Mouse (Mus musculus) forebrain, embryonic 11.5 days (tissue): Measurements from ENCODE around the gene Nprl3. TPM values are rescaled to one million over a fixed set of nuclear protein-coding genes. Genes with fewer than 3 reads are reported as not detected.

Experiments
- ATAC-seq: fragments of 200-750 bp; cut with Nextera tagmentation; replicated peaks from 2 replicates; pipeline ENCODE4 v1.8.0; 2017; ENCODE audit warnings: moderate TSS enrichment; ENCODE audit not compliant: low FRiP score
- DNase-seq: peaks from one replicate; pipeline ENCODE4 v3.0.0-alpha.2; 2017; ENCODE audit warnings: low spot score
- H3K27ac ChIP-seq: fragments of 300-500 bp; sonication (generic); 2 replicates; pipeline ENCODE4 v1.5.1; 2014; ENCODE audit warnings: low read depth, low read length
- H3K27me3 ChIP-seq: fragments of 300-500 bp; sonication (generic); 2 replicates; pipeline ENCODE4 v1.6.1; 2014; ENCODE audit warnings: mild to moderate bottlenecking, low read length, mixed read lengths; ENCODE audit not compliant: control insufficient read depth, insufficient read depth
- H3K36me3 ChIP-seq: fragments of 300-500 bp; sonication (generic); 2 replicates; pipeline ENCODE4 v1.6.1; 2014; ENCODE audit warnings: mild to moderate bottlenecking, low read length, moderate library complexity, mixed read lengths; ENCODE audit not compliant: control insufficient read depth, insufficient read depth
- H3K4me1 ChIP-seq: fragments of 300-500 bp; sonication (generic); replicated peaks from 2 replicates; pipeline ENCODE4 v1.6.1; 2014; ENCODE audit warnings: low read length, mixed read lengths; ENCODE audit not compliant: control insufficient read depth, insufficient read depth
- H3K4me2 ChIP-seq: fragments of 300-500 bp; sonication (generic); 2 replicates; pipeline ENCODE4 v1.6.1; 2014; ENCODE audit warnings: low read depth, mild to moderate bottlenecking, low read length, moderate library complexity, mixed read lengths; ENCODE audit not compliant: severe bottlenecking
- H3K4me3 ChIP-seq: fragments of 300-500 bp; sonication (generic); 2 replicates; pipeline ENCODE4 v1.5.1; 2014; ENCODE audit warnings: low read depth, low read length
- H3K9ac ChIP-seq: fragments of 300-500 bp; sonication (generic); 2 replicates; pipeline ENCODE4 v1.6.1; 2014; ENCODE audit warnings: low read length
- H3K9me3 ChIP-seq: fragments of 300-500 bp; sonication (generic); 2 replicates; pipeline ENCODE4 v1.6.1; 2016; ENCODE audit warnings: low read length, mixed read lengths; ENCODE audit not compliant: control insufficient read depth
- WGBS: fragments of 180-500 bp; shearing (Covaris S2); extraction: QIAGEN DNeasy Blood & Tissue Kit; methylation state at CpG from one replicate; pipeline ENCODE4 v1.1.7; 2014; 5-methylcytosine and 5-hydroxymethylcytosine counted together
- polyA plus RNA-seq: library from polyadenylated mRNA; unstranded; fragments of >200 nt; fragmentation: Nextera tagmentation; extraction: Ambion mirVana; gene quantifications from 2 replicates; pipeline ENCODE4 v1.2.1, GENCODE M21; 2014

The Nprl3 gene
- polyA plus RNA-seq, 1 experiment from 2014 or later, result 44.5 TPM

DNA sequence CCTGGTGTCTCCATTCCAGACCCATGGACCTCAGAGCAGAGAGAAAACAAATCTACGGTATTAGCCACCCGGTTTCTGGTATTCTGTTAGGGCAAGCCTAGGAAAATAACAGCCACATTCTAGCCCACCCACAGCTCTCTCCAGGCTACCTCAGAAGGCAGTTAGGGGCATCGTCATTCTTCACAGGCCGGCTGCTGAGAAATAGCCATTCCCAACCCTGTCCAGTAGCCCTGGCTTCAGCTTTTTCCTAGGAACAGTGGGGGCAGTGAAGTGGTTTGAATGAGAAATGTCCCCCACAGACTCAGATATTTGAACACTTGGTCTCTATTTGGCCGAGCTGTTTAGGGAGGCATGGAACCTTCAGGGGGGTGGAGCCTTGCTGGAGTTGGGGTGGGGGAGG, 78.1 kb downstream of the Nprl3 start:
- Histone ChIP-seq H3K9ac (no peak overlapping the region), H3K27ac (no peak overlapping the region), H3K9me3 (no peaks in the 10 kb centered on the region), H3K4me2 (no peak overlapping the region), H3K4me3 (no peak overlapping the region), H3K4me1 (no peaks in the 10 kb centered on the region), H3K36me3 (no peaks in the 10 kb centered on the region), H3K27me3 (no peaks in the 10 kb centered on the region)
- WGBS, result 62% methylated on average over 5 of the region's 5 CpGs
- DNase-seq, result no peak
- ATAC-seq, result no peak

DNA sequence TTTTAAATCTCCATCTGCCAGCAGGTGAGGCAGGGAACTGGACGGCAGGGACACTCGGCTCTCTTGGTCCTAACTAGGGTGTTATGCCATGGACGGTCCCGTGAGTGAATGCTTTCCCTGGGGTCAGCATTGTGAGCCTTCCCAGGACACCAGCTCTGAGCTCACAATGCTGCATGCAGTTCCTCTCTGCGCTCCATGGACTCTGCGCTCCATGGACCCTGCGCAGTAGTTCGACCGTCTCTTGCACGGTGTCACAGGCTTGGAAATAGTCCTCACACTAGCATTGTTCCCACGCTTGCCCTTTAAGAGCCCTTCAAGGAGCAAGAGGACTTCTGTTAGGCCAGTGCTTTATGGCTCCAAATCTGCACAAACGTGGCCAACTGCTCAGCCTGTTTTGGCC, 78.6 kb downstream of the Nprl3 start:
- no peak overlapping the region for H3K27ac ChIP-seq
- H3K4me3 ChIP-seq, result no peak overlapping the region
- H3K9ac ChIP-seq, result no peak overlapping the region
- DNase-seq (no peak), ATAC-seq (no peak)
- H3K36me3 ChIP-seq, result no peaks in the 10 kb centered on the region
- 85% methylated on average over 12 of the region's 12 CpGs for WGBS
- no peaks in the 10 kb centered on the region for H3K4me1 ChIP-seq
- H3K4me2 ChIP-seq, result no peak overlapping the region
- no peaks in the 10 kb centered on the region for H3K27me3 ChIP-seq
- no peaks in the 10 kb centered on the region for H3K9me3 ChIP-seq

DNA sequence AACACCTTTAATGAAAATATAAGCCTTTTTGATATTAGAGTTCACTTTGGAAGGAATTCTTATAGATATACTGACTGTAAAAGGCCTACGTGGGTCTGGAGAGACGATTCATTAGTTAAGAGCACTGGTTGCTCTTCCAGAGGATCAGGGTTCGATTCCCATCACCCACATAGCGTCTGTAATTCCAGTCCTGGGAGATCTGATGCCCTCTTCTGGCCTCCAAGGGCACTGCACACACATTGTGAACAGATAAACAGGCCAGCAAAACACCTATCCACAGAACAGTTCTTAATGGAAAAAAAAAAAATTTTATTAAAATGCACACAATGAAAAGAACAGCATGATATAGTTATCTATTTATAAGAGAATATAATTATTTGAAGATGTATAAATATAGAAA, 80.3 kb downstream of the Nprl3 start:
- Histone ChIP-seq H3K27ac (no peak overlapping the region), H3K4me1 (no peaks in the 10 kb centered on the region), H3K4me2 (no peak overlapping the region), H3K27me3 (no peaks in the 10 kb centered on the region), H3K9me3 (no peaks in the 10 kb centered on the region), H3K36me3 (no peaks in the 10 kb centered on the region), H3K4me3 (no peak overlapping the region), H3K9ac (no peak overlapping the region)
- ATAC-seq, result no peak
- 87% methylated on average over 4 of the region's 4 CpGs for WGBS
- DNase-seq, result no peak

DNA sequence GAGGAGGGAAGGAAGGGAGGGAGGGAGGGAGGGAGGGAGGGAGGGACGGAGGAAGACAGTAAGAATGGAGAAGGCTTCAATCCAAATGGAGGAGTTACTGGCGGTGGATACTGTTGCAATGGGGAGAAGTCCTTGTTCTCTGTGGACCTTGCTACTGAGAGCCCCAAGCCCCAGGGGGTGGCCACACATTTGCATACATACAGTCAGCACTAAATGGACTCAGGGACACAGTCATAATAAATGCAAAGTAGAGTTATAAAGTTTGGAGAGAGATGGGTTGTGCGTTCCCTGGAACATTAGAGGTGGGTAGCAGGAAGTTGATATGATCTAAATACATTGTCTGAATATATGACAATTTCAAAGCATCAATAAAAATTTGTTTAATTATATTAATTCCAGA, 81.5 kb downstream of the Nprl3 start:
- H3K9ac ChIP-seq, result no peak overlapping the region
- H3K36me3 ChIP-seq, result no peaks in the 10 kb centered on the region
- no peak for ATAC-seq
- no peaks in the 10 kb centered on the region for H3K27me3 ChIP-seq
- H3K4me3 ChIP-seq, result no peak overlapping the region
- no peak overlapping the region for H3K4me2 ChIP-seq
- WGBS, result 85% methylated on average over 3 of the region's 3 CpGs
- no peaks in the 10 kb centered on the region for H3K4me1 ChIP-seq
- no peaks in the 10 kb centered on the region for H3K9me3 ChIP-seq
- no peak for DNase-seq
- H3K27ac ChIP-seq, result no peak overlapping the region

DNA sequence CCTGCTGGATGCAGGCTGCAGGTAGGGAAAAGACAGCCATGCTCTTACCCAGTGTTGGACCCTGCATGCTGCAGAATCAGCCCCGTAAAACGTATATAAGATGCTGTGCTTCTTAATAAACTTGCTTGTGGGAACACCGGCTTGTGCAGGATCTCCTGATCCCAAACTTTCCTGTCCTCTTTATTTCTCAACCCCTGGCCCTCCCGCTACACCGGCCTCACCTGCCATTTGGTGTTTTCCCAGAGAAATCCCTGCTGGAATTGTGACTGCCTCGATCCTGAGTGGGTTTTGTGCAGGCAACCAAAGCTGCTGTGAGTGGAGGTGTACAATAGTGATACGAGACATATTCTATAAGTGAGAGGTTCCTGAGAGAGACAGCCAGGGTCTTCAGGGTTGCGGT, 83.0 kb downstream of the Nprl3 start:
- Histone ChIP-seq H3K27ac (no peak overlapping the region), H3K27me3 (no peaks in the 10 kb centered on the region), H3K36me3 (no peaks in the 10 kb centered on the region), H3K9ac (no peak overlapping the region), H3K4me2 (no peak overlapping the region), H3K4me3 (no peak overlapping the region), H3K4me1 (no peaks in the 10 kb centered on the region), H3K9me3 (no peaks in the 10 kb centered on the region)
- ATAC-seq (no peak), DNase-seq (no peak)
- WGBS, result 90% methylated on average over 8 of the region's 8 CpGs

DNA sequence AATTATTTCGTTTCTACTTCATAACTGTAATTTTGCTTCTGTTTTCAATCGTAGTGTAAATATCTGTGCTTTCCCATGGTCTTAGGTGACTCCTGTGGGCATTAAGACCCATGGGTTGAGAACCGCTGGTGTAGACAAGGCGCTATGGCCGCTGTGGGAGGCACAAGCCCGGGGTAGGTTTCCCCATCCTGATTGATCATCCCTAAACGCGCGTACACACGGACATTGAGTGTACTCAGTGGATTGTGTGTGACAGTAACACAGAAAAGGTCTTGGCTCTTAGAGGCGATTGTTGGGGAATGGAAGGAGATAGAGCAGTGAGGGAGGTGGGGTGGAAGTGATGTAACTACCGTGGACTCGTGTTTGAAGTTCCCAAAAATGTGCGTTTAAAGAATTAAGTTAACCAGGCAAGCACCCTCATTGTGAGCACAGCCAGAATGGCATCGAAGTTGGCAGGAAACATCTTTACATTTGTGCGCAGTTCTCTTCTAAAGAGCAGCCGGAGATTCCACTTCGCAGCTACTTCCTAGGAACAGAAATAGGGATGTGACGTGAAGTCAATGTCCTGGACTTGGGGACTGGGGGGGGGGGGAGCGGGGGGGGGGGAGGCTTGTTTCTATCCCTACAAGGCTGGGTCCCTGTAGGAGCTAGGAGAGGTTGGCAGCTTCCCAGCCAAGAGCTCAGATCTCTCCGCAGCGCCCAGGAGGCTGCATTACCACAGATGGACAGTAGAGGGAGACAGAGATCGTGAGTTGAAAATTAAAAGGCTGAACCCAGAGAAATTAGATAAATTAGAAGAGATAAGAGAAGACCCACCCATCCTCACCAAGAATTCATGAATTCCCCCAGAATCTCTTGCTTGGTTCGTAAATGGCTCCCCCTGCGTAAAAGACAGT, 85.3 kb downstream of the Nprl3 start:
- no peaks in the 10 kb centered on the region for H3K4me1 ChIP-seq
- H3K9ac ChIP-seq, result no peak overlapping the region
- H3K9me3 ChIP-seq, result no peaks in the 10 kb centered on the region; the same call in 1 of the 2 replicates
- no peaks in the 10 kb centered on the region for H3K27me3 ChIP-seq
- WGBS, result 53% methylated on average over 24 of the region's 25 CpGs
- ATAC-seq, result no peak
- no peak overlapping the region for H3K4me3 ChIP-seq
- no peak overlapping the region for H3K4me2 ChIP-seq
- no peak overlapping the region for H3K27ac ChIP-seq
- peak; percentile 84 for DNase-seq
- no peaks in the 10 kb centered on the region for H3K36me3 ChIP-seq

DNA sequence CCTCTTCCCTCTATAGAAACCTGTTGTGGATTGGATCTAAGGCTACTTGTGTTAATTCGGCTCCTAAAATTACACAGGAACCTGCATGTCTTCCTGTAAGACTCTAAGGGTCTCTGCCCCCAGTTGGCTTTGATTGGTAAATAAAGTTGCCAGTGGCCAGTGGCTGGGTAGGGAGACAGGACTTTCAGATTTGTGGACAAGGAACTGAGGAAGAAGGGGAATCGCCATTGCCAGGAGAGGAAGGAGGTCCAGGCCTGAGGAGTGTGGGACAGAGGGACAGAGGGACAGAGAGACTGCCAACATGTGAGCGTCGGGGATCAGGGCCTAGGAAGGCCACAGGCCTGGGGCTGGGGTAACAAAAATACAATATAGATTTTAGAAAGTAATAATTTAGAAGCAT, 86.3 kb downstream of the Nprl3 start:
- no peak overlapping the region for H3K4me3 ChIP-seq
- H3K4me1 ChIP-seq, result no peaks in the 10 kb centered on the region
- ATAC-seq, result no peak
- 80% methylated on average over 4 of the region's 4 CpGs for WGBS
- no peaks in the 10 kb centered on the region; the same call in 1 of the 2 replicates for H3K9me3 ChIP-seq
- no peak for DNase-seq
- H3K27me3 ChIP-seq, result no peaks in the 10 kb centered on the region
- no peaks in the 10 kb centered on the region for H3K36me3 ChIP-seq
- no peak overlapping the region for H3K4me2 ChIP-seq
- no peak overlapping the region for H3K27ac ChIP-seq
- no peak overlapping the region for H3K9ac ChIP-seq

DNA sequence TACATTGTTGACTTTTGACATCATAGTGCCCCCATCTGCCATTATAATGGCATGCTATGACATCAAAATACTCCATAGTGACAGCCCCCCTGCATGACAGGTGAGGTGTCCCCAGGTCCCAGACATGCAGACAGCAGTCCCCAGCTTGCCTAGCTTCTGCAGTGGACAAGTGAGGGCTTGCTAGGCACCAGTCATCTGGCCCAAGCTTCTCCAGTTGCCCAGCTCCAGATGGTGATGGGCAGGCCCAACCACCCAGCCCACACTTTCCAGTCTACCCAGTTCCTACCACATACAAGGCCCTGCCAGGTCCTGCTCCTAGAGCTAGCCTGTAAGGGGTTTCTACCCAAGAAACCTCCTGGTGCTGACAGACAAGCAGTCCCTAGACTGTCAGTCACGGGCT, 89.0 kb downstream of the Nprl3 start:
- no peaks in the 10 kb centered on the region for H3K27me3 ChIP-seq
- no peak overlapping the region for H3K4me3 ChIP-seq
- no peaks in the 10 kb centered on the region; the same call in 1 of the 2 replicates for H3K9me3 ChIP-seq
- DNase-seq, result no peak
- H3K36me3 ChIP-seq, result no peaks in the 10 kb centered on the region
- no peak for ATAC-seq
- no peak overlapping the region for H3K9ac ChIP-seq
- no peak overlapping the region for H3K27ac ChIP-seq
- no peaks in the 10 kb centered on the region for H3K4me1 ChIP-seq
- WGBS, result 87% methylated on average over 1 of the region's 1 CpGs
- no peak overlapping the region for H3K4me2 ChIP-seq
